Mouse (Mus musculus) adrenal gland (tissue): ENCODE results near the gene Gucy2f.
"Not testable (repeated sequence)": the region's sequence is repeated elsewhere in the genome, so short reads cannot be mapped to it uniquely, and the experiment has no call there.

Experiments used
- intact Hi-C: fragments of 180-260 bp; cut with DNase I; formaldehyde crosslinking; loops from one replicate; pipeline ENCODE4 v1.15.1; 2025
- long read RNA-seq, 2 experiments: library from polyadenylated mRNA; unstranded; transcript quantifications; one replicate each; pipeline ENCODE4 v2.0.0; 2020; ENCODE audit warnings: borderline replicate concordance in 1 of 2; ENCODE audit not compliant: insufficient replicate concordance in 1 of 2

Gucy2f gene
- long read RNA-seq, experiment 1: 0 reads
- long read RNA-seq, experiment 2: 0 reads

DNA sequence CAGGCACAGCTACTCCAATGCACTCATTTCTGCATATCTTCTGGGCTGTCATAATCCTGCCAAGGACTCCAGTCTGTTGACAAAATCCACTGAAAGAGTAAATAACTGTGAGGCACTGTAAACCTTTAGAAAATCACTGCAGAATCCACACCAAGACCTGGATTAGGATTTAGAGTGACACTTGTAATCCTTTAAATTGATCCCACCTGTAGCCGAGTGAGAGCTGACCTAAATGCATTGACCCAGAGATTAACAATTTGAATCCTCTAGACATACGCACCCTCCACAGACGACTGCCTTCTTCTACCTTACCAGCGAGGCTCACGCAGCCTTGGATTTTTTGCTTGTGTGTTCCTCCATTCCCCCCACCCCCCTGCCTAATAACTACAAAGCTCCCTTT, at the start of gene Gucy2f:
TSS of gene Gucy2f (minus strand) at position 101 of the 400 bp plus-strand sequence.
- intact Hi-C loops: no loop called here

DNA sequence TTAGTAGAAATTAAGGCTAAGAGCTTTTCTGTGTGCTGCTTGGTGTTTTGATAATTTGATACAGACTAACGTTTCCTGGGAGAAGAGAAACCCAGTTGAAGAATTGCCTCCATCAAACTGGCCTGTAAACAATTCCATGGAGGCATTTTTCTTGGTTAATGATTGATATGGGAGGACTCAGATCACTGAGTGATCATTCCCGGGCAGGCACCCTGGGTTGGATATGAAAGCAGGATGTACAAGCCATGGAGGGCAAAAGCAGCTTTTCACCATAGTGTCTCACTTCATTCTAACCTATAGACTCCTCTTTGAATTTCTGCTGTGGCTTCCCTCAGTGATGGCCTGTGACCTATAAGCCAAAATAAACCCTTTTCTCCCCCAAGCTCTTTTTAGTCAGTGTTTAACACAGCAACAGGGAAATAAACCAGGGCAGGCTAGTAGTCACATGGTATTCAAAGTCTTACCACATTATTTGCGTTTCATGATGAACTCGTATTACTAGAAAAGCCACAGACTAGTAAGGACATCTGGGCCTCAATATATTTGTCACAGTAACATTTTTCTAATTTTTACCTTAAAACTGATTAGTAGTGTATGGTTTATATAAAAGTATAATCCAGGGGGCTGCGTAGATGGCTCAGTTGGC, 49.1 kb upstream of the Gucy2f start:
- intact Hi-C loops: loop anchor here (5.0 kb wide), 1 partner anchor 66 kb away; no protein-coding TSS in a partner anchor

DNA sequence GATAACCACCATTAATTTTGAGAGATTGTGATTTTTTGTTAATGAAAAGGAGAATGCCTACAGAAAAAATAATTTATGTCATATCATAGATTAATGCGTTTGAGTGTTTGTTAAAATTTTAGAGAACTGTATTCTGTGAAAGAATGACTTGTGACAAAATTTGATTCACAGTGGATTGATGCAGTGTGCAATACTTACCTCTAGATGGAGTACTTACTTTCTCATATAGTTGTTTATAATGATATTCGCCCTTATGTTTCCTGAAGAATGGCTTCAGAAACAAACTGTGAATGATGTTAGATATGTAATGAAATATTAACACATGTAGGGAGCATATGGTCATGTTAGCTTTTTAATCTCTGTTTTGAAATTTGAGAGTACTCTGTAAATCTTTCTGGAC, 40.4 kb upstream of the Gucy2f start:
- intact Hi-C loops: no loop called here

DNA sequence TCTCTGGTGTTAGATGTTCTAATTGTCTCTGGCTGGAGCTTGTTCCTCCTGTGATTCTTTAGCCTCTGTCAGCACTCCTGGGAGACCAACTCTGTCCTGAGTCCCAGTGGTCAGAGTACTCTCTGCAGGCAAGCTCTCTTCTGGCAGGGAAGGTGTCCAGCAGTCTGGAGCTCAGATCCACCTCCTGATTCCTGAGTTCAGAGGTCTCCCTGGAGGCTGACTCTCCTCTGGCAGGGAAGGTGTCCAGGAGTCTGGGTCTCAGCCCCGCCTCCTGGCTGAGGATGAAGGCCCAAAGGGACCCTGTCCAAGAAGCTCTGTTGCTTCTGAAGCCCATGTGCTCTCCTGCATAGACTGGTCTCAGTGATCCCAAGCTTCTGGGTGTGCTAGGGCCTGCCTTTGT, 39.4 kb upstream of the Gucy2f start:
- intact Hi-C loops: not testable (repeated sequence)

DNA sequence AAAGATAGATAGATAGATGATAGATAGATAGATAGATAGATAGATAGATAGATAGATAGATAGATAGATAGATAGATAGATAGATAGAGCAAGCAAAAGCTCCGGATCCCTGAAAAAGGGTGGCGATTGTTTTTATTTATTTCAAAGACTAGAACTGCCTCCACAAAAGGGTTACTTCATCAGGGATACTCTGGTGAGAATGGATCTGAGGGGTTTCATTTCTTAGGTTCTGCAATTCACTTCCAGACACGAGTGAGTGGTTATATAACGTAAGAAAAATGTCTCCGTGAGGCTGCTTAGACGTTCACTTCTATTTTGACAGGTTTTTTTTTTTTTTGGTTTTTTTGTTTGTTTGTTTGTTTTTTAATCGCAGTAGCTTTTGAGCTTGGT, 32.0 kb upstream of the Gucy2f start:
- intact Hi-C loops: loop anchor here (10.0 kb wide), 1 partner anchor 316 kb away; no protein-coding TSS in a partner anchor

DNA sequence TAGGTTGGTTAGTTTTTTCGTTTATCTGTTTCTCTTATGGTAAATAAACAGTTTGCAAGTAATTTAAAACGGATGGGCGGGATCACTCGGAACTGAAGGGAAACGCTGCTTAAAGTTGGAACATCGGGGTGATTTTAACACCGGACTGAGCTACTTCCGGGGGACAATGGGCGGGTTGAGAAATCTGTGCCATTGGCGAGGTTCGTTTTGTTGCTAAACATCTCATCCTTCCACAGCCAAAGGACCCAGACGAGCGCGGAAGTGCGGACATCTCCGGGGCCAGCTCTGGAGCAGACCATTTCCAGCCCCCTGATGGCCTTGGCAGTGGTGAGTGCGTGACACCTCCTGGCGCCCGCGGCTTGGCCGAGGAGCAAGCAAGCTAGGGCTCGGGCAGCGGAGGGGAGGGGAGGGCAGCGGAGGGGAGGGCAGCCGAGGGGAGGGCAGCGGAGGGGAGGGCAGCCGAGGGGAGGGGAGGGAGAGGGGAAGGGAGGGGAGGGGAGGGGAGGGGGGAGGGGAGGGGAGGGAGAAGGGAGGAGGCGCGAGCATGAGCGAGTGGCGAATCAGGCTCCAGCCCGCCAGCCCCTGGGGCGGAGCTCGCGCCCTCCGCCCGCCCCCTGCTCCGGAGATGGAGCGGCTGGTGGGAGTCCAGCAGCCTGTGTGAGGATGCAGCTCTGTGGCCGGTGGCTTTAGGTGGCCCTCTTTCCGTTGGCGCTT, 31.5 kb upstream of the Gucy2f start:
- intact Hi-C loops: loop anchor here (10.0 kb wide), 1 partner anchor 317 kb away; no protein-coding TSS in a partner anchor

DNA sequence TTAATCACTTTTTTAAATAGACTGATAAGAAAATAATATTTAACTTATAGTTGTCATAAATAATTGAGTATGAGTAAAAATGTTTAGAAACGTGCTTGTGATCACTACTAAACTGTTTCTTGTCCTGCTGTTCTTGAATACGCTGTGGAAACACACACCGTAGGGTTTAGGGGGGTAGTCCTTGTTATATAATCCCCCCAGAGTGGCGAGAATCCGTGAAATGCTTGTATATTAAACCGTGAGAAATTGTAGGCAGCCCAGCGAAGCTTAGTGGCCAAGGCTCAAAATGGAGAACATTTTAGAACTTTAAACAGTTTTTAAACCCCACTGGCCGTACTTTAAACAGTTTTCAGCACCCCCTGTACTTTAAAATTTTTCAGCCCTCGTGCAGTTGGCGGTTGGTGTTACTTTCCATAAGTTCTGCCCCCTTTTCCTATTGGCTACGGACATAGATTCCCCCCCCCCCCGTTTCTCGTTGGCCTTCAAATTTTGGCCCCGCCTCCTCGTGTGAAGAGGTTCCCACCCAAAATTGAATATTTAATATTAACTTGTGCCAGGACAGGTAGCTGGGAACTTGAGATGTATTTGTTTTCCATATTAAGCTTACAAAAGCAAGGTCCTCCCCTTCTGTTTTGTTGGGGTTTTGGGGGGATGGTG, 30.8 kb upstream of the Gucy2f start:
- intact Hi-C loops: loop anchor here (10.0 kb wide), 1 partner anchor 317 kb away; no protein-coding TSS in a partner anchor

DNA sequence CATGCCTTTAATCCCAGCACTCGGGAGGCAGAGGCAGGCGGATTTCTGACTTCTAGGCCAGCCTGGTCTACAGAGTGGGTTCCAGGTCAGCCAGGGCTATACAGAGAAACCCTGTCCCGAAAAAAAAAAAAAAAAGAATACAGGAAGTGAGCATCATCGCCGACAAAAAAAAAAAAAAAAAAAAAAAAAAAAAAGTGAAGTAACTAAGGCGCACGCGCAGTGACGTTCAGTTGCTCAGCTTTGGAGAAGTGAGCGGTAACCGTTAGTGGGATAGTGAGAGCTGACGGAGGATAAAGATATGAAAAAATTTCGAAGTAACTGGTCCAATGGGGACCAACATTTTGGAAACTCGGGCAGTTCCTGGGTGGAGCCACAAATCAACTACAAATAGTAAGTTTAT, 29.8 kb upstream of the Gucy2f start, which contains the start of gene Nxt2:
TSS of gene Nxt2 (plus strand) at position 229 of the 400 bp plus-strand sequence.
- intact Hi-C loops: loop anchor here (10.0 kb wide), 1 partner anchor 318 kb away; no protein-coding TSS in a partner anchor

DNA sequence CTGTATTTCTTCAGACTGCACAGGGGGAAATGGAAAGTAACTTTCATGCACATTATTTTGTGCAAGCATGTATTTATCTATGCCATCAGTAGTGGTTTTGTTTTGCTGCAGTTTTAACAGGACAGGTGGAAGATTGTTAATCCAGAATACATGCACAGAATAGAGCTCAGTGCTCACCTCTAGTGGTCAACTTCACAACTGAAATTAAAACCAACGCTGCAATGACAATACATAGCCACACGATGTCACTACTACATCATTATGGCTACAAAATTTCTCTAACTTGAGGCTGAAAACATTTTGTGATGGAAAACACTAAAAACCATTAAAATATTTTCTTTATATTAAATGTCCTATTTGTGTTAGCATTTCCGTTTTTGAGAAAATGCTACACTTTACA, 3.6 kb upstream of the Gucy2f start:
- intact Hi-C loops: loop anchor here (5.0 to 10.0 kb wide), 2 partner anchors 112 to 335 kb away; no protein-coding TSS in a partner anchor

DNA sequence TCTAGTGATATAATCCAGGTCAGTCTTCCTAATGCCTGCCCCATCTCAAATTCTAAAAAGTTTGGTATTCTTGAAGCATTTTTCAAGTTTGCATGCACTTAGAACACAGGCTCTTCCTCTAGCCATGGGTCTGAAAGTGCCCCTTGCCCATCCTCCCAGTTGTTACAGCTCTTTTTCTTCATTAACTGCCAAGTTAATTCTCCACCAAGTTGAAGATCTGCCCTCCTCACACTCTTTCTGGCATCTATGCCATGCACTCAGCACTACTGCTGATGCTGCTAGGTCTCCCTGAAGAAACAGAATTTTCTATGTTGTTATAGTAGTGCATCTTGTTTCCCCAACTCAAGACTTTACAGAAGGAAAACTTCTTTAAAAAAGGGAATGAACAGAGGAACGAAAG, 1.2 kb downstream of the Gucy2f start:
- intact Hi-C loops: no loop called here

DNA sequence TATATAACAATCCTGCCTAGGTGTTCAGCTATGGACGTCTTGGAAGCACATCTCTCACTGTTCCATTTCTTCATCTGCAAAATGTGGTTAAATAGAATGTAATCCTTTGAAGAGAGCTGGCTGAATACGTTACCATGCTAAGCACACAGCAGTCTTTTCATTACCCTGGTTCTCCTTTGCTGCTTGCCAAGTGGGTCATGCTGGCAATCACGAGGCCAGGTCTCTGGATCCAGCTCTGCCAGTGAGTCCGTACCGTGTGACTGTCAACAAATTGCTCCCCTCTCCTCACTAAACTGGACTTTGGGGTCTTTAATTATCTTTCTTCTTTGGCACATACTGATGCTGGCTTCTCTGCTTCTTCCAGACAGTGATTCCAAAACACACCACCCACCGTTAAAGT, 2.3 kb downstream of the Gucy2f start:
- intact Hi-C loops: no loop called here

DNA sequence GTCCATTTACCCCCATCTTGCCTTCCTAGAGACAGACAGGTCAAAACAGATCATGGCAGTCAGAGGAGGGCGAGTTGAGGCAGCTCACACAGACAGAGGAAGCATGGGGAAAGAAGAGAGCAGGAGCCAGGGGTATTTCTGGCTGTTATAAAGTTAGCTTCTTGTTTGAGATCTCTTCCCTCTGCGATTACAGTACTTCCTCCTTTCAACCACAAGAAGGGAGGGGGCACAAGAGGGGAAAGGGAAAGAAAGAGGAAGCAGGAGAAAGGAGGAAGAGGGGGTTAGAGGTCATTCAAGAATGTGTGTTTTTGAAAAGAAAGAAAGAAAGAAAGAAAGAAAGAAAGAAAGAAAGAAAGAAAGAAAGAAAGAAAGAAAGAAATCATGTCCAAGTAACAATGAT, 6.4 kb downstream of the Gucy2f start:
- intact Hi-C loops: no loop called here

DNA sequence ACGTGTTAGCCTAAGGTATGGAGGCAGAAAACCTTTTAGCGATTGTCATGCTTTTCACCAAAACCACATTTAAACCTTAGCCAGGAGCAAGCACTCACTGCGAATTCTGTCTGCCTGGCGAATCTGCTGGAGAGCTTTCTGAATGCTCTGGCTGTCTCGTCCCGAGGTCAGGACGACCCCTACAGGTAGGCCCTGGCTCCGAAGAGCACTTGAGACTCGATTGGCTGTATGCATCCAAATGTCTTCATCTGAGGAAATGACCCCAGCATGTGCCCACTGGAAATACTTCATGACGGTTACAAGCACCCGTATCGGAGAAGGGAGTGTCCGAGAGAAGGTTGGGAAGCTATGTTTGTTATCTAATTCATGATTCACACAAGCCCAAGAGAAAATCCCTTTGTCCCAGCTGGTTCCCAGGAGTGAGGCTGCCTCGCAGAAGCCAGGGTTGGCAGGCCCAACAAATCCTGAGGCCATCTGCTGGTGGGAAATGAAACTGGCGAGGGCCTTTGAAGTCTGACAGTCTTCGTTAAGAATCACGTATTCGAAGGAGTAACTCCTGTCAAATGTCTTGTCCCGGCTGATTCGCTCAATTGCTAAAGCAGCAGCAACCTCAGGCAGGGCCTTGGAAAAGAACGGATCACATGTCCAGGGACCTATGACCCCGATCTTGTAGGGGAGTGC, 7.6 kb downstream of the Gucy2f start:
- intact Hi-C loops: no loop called here

DNA sequence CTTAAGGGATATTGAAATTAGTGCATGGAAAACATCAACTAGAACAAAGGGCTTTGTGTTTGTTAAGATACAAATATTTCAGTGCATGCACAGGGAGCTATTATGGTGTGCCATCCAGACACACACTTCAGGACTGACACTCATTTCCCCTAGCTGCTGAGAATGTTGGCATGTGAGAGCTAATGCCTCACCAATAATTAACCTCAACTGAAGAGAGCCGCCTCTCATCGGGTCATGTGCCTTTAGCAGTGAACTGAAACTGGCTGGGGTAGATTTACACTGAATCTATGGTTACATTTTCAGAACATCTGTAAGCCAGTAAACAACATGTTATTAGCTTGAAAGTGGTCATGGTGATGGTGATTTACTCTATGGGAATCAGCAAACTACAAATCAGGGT, 14.7 kb downstream of the Gucy2f start:
- intact Hi-C loops: no loop called here

DNA sequence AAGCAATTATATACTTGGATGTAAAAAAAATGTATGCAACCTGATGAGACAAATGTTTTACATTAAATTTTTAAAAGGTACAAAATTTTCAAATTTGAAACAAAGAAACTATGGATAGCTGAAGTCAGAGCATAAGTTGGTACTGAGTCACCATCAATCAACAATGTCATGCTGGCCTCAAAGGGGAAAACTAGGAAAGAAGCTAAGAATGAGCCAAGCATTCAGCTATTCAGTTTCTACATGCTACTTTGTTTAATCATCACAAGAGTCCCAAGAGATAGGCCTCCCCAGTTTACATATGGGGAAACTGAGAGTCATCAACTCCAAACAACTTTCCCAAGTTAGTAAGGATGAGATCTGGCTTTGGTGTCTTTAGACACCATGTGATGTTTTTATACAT, 19.8 kb downstream of the Gucy2f start:
- intact Hi-C loops: no loop called here

DNA sequence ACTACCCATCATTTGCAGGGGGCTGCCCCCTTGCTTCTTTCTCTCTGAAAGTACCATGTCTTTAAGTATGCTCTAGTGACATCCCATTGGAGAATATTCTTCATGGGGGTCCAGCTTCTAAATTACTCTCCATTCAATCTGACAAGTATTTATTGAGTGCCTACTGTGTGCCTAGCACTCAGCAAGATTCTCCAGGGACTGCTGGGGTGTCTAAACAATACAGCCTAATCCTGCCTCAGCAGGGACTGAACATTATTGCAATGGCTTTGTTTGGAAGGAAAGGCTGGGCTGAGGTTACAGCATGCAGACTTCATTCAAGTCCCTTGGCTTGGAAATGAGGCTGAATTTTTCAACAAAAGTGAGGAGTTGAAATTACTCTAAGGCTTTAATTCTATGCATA, 81.0 kb downstream of the Gucy2f start:
- intact Hi-C loops: no loop called here

DNA sequence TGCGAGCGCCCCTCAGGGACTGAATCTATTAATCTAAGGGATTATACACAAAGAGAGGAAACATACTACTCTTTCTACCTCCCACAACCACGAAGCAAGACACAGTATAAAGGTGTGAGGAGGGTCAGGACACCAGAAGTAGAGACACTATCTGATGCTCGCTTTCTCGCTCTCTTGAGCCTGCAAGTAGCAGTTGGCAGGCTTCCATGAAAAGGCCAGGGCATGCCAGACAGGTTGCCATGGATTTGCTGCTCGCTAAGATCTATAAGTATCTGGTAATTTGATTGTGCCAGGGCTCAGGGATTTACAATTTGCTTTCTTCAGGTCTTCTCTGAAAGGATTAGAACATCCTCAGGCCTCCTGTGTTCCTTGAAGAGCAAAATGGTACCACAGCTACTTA, 85.5 kb downstream of the Gucy2f start:
- intact Hi-C loops: no loop called here

DNA sequence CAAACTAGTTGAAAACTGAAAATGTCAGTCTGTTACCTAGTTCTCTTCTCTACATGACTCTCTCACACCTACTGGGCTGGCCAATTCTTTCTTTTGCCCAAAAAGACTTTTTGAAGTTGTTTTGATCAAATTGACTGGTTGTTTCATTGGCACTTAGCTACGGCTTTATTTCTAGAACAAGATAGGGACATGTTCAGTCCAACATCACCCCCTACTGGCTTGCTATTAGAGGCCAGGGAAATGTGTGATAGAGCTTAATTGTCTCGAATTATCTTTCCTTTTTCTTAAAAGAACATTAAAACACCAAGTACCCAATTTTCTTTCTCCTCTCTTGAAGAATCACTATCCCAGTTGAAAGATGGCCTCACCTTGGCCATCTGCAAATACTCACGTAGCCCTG, 99.8 kb downstream of the Gucy2f start:
- intact Hi-C loops: loop anchor here (10.0 kb wide), 1 partner anchor 502 kb away; no protein-coding TSS in a partner anchor

DNA sequence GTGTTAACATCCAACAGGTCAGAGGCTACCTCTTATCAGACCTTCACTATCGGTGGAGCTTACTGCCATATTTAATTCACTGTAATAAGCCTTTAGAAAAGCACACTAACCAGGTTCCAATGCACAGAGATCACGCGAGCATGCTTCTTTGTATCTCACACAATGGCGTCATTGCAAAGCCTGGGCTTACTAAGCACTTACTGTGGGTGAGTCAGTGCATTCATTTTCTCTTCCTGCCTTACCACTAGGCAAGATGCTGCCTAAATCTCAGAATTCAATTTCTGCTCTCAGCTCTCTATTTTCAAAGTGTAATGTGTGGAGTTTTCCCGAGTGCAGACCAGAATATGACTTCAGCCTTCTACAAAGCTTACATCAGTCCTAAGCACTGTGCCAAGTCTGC, 101.2 kb downstream of the Gucy2f start:
- intact Hi-C loops: loop anchor here (10.0 kb wide), 1 partner anchor 501 kb away; no protein-coding TSS in a partner anchor

DNA sequence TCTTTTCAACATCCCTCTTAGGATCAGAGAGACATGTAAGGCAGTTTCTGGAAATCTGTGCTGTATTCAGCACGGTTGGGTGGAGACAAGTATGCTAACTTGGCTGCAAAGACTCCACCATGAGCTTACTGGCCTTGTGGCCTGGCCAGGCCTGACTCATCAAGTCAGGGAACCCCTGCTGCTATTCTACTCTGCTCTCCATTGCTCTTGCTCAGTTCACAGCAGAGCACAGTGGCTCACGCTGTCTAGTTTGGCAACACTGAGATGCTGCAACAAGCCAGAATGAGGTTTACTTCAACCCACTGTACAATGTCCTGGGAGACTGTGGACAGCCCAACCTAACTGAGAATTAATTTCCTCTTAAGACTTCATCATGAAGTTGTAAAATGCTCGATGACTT, 134.1 kb downstream of the Gucy2f start:
- intact Hi-C loops: no loop called here
